Comparison of ENCODE assay signal across 9 mouse cellular contexts in genomic region chr6:94729847-94730246, GRCm38 (mm10). TPM values are rescaled to one million over a fixed set of nuclear protein-coding genes. Genes with fewer than 3 reads are reported as not detected.
A peak's percentile ranks its signal among the peaks of the same experiment; 100 is the strongest.
DNase-seq lines count a peak whose midpoint lies in the region; ATAC-seq and TF ChIP-seq lines count a peak whose summit lies in the region.
"Had no signal": no experiment of that assay in that cellular context is flagged by ENCODE, and none has a peak within 500 bp of the region (broad histone marks: within the 10 kb centered on the region; RNA-seq: fewer than 3 reads in every experiment).

No protein-coding gene starts in this region.

- H3K4me2 ChIP-seq in liver, embryonic 14.5 days (ENCODE audit: low read depth): peak overlapping the region; percentile 8; the same call in 1 of the 2 replicates
- no peak overlapping the region for H3K4me2 ChIP-seq in stomach, embryonic 14.5 days (replicated peaks; ENCODE audit: low read depth, low read length)
- H3K4me2 ChIP-seq: midbrain, embryonic 12.5 days had no signal

- H3K36me3 ChIP-seq in liver, embryonic 14.5 days (replicated peaks; ENCODE audit: control insufficient read depth, insufficient read depth, low read depth): no peaks in the 10 kb centered on the region
- no peaks in the 10 kb centered on the region for H3K36me3 ChIP-seq in stomach, embryonic 14.5 days (ENCODE audit: control insufficient read depth, insufficient read depth, low read length)
- H3K36me3 ChIP-seq: midbrain, embryonic 12.5 days had no signal

- no peaks in the 10 kb centered on the region for H3K27me3 ChIP-seq in liver, embryonic 14.5 days (ENCODE audit: control insufficient read depth, insufficient read depth, low read length)
- no peaks in the 10 kb centered on the region for H3K27me3 ChIP-seq in stomach, embryonic 14.5 days (ENCODE audit: control insufficient read depth, insufficient read depth, low read length)
- H3K27me3 ChIP-seq: midbrain, embryonic 12.5 days had no signal

- peak; percentile 50; the same call in 1 of the 2 replicates for ATAC-seq in liver, embryonic 14.5 days (ENCODE audit: insufficient read depth)
- peak; percentile 88 for ATAC-seq in stomach, embryonic 14.5 days (ENCODE audit: insufficient number of reproducible peaks, insufficient read depth, low FRiP score, low read depth)
- ATAC-seq in inflammation-experienced regulatory T-cells, adult 6 months: no peak

- intact Hi-C loops in left cerebral cortex, postnatal 4 days (cut with DNase I): no loop called here

- 39% methylated on average over 18 of the region's 18 CpGs for WGBS in liver, embryonic 14.5 days (ENCODE audit: insufficient replicate concordance)
- WGBS in stomach, embryonic 14.5 days: 49% methylated on average over 18 of the region's 18 CpGs

- H3K9me3 ChIP-seq in liver, embryonic 14.5 days (ENCODE audit: control insufficient read depth, low read length): no peaks in the 10 kb centered on the region
- H3K9me3 ChIP-seq in stomach, embryonic 14.5 days (ENCODE audit: control insufficient read depth, low read depth, low read length): no peaks in the 10 kb centered on the region
- H3K9me3 ChIP-seq: midbrain, embryonic 12.5 days had no signal

- no peak overlapping the region for H3K27ac ChIP-seq in liver, embryonic 14.5 days
- peak overlapping the region; percentile 29; the same call in 1 of the 2 replicates for H3K27ac ChIP-seq in stomach, embryonic 14.5 days (ENCODE audit: low read length)
- H3K27ac ChIP-seq: midbrain, embryonic 12.5 days had no signal

- H3K4me1 ChIP-seq in liver, embryonic 14.5 days (replicated peaks; ENCODE audit: control insufficient read depth in 2 of 2, insufficient read depth in 2 of 2, low read length in 1 of 2): peaks cover 0 to 7% of the 10 kb centered on the region in 2 experiments; a peak in 2 of 4 replicates
- H3K4me1 ChIP-seq in stomach, embryonic 14.5 days (ENCODE audit: control insufficient read depth, insufficient read depth, low read length): 0 out of 2 replicates have a peak, but pooled peaks cover 6% of the 10 kb centered on the region

- TF ChIP-seq EP300 in liver, embryonic 14.5 days (IDR thresholded peaks at IDR 0.05; ENCODE audit: low read depth): no peak

- H3K4me3 ChIP-seq in liver, embryonic 14.5 days (ENCODE audit: insufficient read depth in 1 of 2, low read depth in 2 of 2, low read length in 2 of 2): no peak overlapping the region
- H3K4me3 ChIP-seq in stomach, embryonic 14.5 days (ENCODE audit: low read depth, low read length): no peak overlapping the region
- H3K4me3 ChIP-seq: midbrain, embryonic 12.5 days had no signal

- H3K9ac ChIP-seq in liver, embryonic 14.5 days (replicated peaks): no peak overlapping the region
- H3K9ac ChIP-seq in stomach, embryonic 14.5 days (replicated peaks; ENCODE audit: low read depth, low read length): no peak overlapping the region
- H3K9ac ChIP-seq: midbrain, embryonic 12.5 days had no signal

- peak; percentile 28 for DNase-seq in left cerebral cortex, postnatal 4 days
- DNase-seq in left cerebral cortex, adult 8-10 months (ENCODE audit: low spot score in 2 of 2): no peak
- peak; percentile 68 for DNase-seq in heart, postnatal 4 days
- peak; percentile 13 to 20 (median 17) for DNase-seq in liver, embryonic 14.5 days (ENCODE audit: low read depth in 3 of 3, low spot score in 3 of 3)
- DNase-seq in left cerebral cortex, adult 9 months (ENCODE audit: low spot score in 2 of 2): no peak
- DNase-seq in layer of hippocampus, adult 11-12 months (ENCODE audit: low spot score): no peak

- TF ChIP-seq CTCF in liver, embryonic 14.5 days (IDR thresholded peaks at IDR 0.05; ENCODE audit: low read depth): no peak

RNA-seq across cellular contexts. Expression of gene Lrig1, which starts 29.9 kb away (rescaled TPM):
- 10 to 100 TPM; 28.3 to 32.8 TPM for total RNA-seq in left cerebral cortex, postnatal 4 days (2021)
- total RNA-seq in left cerebral cortex, adult 8-10 months (2022): 10 to 100 TPM; 28.5 to 38.8 (median 33.4) TPM
- total RNA-seq in heart, postnatal 4 days (2021): 10 to 100 TPM; 25.0 to 26.9 TPM
- 2.7 TPM in 2 replicates for polyA plus RNA-seq in liver, embryonic 14.5 days (2012; rRNA removed)
- polyA plus RNA-seq in liver, embryonic 14.5 days (2014; fragmentation: Nextera tagmentation; extraction: Ambion mirVana): 1.7 and 2.8 TPM in 2 replicates
- 49.3 and 51.7 TPM in 2 replicates for polyA plus RNA-seq in stomach, embryonic 14.5 days (2014; fragmentation: Nextera tagmentation; extraction: Ambion mirVana)
- polyA plus RNA-seq in inflammation-experienced regulatory T-cells, adult 6 months (2017; shearing (Covaris generic)): 10 to 100 TPM in 2 of 3 experiments, 1 to 10 TPM in 1; 7.4 to 47.9 (median 44.0) TPM

Comparison
In these comparisons a context has a peak if more than half of its experiments do, and no peak if none do; other contexts are left out.
1. DNase-seq: peak in left cerebral cortex, postnatal 4 days (single experiment), heart, postnatal 4 days (single experiment) and liver, embryonic 14.5 days (3 of 3); none in left cerebral cortex, adult 8-10 months (0 of 2), left cerebral cortex, adult 9 months (0 of 2) and layer of hippocampus, adult 11-12 months (single experiment).